Mouse (Mus musculus) NIH3T3 (cell line): Measurements from ENCODE around the gene S100pbp.

Experiments
- DNase-seq: peaks from one replicate; pipeline ENCODE4 v3.0.0-alpha.2; 2012; ENCODE audit warnings: low read depth

Gene S100pbp

DNA sequence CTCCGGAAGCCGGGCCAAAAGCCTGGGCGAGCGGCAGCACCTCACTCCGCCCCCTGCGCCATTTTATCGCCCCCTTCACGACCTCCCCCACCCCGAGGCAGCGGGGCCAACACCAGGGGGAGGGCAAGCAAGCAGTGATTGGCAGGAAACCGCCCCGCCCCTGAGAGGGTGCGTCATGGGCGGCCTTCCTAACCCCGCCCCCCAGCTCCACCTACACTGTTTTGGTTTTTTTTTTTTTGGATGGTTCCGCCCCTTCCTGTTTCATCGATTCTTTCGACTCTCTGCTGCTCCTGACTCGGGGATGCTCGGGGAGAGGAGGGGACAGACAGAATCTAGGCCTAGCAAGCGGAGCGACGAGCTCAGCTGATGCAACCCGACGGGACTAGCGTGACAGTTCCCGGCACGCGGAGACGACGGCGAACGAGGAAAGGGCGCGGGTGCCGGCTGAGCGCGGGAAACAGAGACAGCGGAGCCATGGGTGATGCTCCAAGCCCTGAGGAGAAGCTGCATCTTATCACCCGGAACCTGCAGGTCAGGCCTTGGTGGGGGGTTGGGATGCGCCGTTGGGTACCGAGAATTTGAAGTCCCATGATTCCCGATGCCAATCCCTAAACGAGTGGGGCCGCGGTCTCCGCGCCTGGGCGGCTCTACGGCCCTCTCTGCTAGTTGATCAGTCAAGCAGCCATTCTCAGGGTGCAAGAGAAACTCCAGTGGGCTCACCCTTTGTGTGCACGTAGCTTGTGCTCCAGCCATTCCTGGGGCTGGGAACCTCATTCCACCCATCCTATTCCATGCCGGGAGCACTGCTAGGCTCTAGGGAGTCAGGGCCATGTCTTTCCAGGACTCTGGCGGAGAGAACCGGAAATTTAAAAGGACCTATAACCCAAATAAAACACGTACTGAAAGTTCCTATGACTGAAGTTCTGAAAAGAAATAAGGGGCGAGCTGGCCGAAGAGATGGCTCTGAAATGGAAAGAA, at the start of gene S100pbp, which contains the start of gene Yars:
S100pbp (minus strand) TSS at position 186 of the 978 bp plus-strand sequence.
Yars (plus strand) TSS at position 219 of the 978 bp plus-strand sequence.
- DNase-seq: peak; percentile 99

DNA sequence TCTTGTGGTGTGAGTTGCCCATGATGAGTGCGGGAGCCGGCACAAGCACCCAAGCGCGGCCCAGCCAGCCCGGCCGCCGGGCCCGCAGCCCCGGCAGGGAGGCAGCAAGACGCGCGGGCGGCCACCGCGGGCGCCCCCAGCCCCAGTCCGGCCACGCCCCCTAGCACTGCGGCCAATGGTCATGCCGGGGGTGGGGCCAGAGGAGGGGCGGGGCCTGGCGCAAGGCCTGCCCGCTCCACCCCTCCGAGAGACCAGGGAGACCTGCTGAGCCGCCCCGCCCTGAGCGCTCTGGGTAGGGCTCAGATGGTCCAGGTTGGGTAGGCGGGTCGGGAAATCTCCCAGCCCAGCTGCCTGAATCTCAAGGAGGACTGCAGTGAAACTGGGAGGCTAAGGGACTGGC, 49.5 kb upstream of the S100pbp start:
- no peak for DNase-seq

DNA sequence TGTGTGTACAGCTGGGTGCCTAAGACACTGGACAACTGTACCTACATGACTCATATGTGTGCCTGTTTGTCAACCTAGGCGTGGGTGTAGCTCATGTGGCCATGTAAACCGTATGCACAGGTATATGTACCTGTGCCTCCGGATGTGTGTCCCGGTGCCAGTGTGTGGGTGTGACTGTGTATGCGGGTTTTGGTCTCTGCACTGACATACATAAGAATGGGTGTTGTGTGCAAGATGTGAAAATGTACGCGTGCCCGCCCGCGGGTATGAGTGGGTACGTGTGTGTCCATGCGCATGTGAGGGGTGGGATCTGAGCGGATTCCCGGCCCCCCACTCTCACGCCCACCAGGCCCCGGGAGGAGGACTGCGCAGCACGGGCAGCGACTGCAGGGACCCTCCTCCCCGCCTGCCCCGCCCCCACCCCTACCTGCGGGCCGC, 49.1 kb upstream of the S100pbp start:
- no peak for DNase-seq

DNA sequence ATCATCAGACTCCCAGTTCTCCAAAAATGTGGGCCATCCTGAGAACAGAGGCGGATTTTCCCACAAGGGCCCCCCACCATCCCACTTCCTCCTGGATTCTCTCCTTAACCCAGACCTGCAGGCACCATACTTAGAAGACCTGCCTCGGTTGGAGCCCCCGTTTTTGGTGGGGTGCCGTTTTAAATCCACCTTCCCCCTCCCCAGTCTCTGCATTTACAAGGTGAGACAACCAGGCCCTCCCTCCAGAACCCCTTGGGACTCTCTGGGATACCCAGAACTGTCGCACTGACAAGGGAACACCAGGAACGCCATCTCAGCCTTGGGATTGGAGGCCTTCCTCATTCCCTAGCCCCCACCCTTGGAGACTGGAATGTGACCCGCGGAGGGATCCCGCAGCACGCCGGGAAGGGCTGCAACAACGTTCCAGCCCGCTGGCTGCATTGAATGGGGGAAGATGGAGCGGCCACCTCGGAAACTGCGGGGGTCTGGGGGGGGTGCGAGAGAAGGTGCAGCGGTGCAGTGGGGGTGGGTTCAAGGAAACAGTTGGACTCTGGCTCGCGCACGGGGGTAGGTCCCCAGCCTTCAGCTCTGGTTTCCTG, 48.4 kb upstream of the S100pbp start:
- no peak for DNase-seq

DNA sequence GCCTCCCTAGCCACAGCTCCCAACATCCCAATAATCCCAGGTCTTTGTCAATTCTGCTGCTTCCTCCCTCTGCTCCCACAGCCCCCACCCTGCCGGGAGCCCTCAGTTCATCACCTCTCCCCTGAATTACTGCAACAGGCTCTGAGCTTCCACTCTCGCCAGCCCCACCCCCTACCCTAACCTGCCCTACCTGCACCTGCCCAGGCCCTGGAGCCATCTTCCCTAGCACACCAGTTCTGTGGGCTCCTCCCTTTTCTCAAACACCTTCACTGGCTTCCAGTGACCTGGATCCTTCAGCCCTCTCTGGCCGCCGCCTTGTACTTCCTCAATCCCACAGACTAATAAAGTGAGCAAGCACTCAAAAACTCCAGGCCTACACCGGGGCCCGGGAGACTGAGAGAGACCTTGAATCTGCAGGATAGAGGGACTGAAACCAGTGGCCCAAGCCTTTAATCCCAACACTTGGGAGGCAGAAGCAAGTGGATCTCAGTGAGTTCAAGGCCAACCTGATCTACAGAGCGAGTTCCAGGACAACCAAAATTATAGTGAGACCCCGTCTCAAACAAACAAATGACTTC, 46.8 kb upstream of the S100pbp start:
- no peak for DNase-seq

DNA sequence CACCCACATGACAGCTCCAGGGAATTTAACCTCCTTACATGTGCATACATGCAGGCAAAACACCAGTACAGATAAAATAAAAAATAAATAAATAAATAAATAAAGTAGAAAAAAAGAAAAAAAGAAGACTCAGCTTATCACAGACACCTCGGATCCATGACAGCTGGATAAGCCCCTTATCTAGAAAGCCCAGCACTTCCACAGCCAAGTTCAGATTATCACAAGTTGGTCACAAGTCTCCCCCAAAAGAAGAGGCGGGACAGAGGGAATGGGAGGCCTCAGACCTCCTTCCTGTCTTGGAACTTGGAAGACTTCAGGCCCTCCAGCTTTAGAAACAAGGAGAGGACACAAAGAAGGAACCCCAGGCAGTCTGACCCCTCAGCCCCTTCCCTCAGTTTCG, 45.6 kb upstream of the S100pbp start:
- DNase-seq: no peak

DNA sequence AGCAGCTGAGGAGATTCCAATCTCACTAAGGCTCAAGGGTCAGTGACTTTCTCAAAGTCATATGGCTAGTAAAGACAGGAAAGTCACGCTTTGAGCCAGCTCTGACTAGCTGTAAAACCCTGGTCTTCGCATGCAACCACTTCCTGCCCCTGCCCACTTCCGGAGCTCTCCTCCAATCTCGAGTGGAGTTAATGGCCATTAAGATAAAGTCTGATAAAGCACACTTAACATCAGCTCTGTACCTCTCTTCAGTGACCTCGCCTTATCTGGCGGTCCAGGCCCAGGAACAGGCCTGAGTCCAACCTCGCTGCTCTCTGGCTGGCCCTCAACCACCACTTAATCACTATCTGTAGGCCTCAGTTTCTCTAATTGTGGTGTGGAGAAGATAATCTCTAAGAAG, 45.0 kb upstream of the S100pbp start:
- DNase-seq: no peak

DNA sequence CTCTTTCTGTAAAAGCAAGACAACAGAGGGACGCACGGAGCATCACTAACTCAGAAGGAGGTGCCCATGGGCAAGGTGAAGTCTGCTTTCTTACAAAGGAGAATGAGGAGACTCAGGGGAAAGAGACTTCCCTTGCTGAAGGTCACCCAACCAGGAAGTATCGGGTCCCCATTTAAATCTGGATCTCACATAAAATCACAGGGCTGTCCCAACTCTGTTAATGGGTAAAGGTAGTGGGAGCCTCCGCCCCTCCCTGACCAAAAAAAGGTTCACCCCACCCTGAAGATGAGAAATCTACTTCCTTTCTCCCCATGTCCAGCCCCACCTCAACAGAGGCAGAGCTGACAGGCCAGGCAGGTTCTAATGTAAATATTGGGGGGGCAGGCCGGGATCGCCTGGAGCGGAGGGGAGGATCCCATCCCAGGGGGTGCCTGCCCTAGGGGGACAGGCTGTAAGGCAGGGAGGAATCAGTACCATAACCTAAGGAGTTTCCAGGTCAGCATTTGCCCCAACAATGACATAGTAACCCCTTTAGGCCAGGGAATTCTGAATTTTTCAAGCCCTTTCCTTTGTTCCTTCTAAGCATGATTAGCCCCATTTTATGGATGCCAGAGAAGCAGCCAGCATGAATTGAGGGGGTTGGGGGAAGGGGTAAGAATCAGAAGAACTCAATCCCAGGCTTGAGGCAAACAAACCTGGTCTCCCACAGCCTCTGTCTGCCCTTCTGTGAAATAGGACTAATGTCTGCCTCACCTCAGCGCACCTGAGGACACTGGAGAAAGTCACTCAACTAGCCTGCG, 43.2 kb upstream of the S100pbp start:
- no peak for DNase-seq

DNA sequence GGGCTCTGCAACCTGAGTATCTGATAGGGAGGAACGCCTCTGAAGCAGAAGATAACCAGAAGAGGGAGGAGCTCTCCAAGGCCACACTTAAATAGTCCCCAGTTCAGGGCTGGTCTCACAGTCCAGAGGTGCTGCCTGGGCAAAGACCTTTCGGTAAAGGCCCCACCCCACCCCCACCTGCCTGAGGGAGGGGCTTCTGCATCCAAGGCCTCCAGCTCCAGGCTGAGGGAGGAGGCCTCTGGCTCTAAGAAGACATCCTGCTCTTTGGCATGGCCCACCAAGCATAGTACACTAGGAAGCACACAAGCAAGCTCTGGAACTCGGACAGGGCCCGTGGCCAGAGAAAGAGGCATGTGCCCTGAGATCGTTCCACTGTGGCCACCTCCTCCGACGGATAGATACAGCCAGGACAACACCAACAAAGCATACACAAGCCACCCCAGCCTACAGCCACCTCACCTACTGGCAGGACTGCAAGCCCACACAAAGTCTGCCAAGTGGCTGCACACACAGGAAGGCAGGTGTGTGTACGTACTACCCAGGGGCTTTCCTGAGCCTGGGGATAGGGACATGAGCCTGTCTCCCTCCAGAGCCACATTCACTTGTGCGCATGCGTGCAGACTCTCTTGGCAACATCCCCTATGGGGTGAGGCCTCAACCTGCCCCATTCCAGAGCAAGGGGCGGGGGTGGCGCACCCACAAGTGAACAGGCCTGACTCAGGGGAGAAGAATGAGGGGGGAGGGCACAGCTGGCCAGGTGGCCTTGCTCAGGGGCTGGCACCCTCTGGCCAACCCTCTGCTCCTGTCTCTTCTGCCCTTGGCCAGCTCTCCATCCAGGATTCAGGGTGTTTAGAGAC, 42.3 kb upstream of the S100pbp start:
- peak; percentile 41 for DNase-seq

DNA sequence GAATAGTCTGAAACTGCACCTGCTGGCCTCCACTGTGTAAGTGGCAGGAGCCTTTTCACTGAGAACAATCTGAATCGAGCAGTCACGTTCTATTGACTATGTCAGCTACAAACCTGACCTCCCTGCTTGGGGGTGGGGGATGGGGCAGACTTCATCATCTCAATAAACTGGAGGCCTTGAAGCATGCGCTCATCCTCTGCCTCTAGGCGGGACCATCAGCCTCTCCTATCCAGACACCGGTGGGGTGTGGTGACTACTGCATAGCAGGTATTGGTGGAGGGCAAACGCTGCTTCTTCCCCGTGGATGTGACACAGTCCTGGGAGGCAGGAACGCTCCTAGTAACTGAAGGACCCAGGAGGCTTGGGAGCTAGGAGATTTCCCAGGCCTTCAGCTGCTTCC, 41.4 kb upstream of the S100pbp start:
- DNase-seq: no peak

DNA sequence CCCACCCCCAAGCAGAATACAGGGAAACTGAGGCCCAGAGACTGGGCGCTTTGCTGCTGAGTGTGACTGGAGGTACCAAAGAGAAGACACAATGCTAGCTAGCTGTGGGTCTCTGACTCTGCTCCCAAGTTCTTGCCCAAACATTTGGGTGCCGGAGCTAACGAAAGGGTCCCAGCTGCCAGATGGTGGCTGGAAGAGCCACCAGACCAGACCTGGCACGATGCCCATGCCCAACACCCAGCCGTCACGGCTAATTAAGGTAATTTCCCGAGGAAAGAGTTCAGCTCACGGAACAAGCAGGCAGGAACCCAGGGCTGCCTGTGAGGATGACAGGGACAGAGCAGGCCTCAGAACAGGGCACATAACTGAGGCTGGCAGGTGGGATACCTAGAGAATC, 38.5 kb upstream of the S100pbp start:
- no peak for DNase-seq

DNA sequence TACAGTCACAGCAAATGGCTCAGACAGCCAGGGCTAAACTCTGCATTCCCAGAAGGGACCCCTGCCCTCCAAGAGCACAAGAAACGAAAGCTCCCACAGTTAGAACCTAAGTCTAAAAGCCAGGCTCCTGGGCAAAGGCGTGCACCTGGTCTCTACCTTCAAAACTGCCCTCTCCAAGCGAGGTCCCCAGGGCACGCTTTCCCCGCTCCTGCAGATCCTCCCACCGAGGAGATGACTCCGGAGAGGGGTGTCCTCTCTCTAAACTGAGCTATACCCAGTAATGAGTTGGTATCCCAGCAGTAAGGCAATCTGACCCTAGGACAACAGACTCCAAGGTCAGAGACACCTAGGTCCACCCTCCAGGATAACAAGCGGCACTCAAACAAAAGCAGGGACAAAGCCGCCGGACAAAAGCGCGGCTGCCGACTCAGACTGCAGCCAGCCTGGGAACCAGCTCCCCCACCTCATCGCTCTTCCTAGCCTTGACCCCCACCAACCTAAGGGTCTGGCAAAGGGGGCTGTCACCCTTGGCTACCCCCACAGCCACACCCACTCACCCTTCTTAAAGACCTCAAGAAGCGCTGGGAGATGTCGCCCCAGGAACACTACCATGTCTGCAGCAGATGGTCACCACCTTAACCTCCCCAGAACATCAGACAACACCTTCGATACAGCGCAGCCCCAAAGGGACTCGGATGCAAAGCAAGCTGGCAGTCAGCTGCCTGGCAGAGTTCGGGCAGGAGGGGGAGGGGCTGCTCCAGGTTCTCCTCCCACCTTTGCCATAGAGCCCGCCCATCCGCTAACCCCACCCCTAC, 37.9 kb upstream of the S100pbp start:
- DNase-seq: no peak

DNA sequence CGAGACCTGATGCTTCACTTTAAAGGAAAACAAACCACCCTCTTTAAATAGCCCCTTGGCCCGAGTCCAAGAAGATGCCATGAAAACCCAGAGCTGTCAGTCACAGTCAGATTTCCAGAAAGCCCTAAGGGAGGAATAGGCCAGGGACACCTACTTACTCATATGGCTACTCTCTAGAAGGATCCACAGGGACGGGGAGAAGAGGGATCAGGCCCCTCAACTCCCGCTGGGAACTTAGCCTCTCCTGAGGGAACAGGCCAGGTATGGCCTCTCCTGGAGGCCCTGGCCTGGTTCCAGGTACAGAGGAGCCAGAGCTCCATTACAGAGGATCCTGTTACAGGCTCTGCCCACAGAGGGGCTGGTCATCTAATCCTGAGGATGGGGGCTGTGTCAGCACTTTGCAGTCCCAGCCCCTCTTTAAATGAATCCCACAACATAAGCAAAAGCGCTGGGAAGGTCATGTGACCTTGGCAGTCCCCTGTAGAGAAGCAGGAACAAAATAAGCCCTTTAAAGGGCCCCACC, 37.0 kb upstream of the S100pbp start:
- peak; percentile 62 for DNase-seq

DNA sequence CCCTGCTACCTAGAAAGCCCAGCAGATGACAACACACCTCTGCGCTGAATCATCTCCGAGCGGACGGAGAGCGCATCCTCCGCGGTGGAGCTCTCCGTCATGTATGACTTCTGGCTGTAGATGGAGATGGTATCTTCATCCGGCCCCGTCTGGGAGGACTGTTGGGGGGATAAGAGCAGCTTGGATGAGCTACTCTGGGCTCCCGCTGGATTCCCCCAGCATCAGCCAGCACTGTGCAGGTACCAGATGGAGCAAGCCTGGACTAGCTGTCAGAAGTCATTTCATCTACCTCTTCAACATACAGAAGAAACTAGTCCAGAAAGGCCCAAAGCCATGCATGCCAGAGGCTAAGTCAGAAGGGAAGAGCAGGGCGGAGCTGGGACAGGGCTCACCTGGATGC, 35.8 kb upstream of the S100pbp start:
- no peak for DNase-seq

DNA sequence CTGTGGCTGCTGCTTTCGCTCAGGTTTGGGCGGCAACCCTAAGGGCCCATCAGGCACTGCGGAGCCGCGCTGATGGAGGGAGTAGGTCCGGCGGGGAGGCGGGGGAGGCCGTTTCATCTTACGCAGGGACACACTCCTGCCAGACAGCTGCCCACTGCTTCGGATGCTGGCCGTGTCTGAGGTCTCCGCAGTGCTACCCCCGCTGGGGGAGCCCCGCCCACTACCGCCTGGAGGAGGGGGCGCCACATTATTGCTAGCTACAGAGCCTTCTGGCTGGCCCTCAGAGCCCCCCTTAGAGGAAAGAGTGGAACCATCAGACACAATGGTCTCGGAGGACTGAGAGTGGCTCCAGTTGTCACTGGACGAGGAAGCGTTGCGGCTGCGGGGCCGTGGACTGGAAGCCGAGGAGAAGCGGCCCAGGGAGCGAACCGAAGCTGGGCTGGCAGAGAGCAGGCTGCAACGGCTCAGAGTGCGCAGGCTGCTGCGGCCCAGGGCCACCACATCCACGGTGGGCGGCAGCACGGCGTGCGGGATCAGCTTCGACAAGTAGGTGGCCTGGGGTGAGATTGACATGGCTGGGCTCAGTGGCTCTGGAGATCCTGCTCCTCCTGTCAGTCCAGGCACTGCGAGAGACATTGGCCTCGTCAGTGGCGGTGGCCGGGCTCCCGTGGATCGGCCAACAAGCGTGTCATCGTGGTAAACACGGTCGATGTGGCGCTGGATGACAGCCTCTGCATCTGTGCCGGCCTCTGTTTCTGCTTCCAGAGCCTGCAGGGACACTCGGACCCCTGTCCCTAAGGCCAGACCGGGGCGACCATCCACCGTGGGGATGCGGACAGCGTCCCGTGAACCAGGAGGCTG, 34.1 kb upstream of the S100pbp start:
- no peak for DNase-seq

DNA sequence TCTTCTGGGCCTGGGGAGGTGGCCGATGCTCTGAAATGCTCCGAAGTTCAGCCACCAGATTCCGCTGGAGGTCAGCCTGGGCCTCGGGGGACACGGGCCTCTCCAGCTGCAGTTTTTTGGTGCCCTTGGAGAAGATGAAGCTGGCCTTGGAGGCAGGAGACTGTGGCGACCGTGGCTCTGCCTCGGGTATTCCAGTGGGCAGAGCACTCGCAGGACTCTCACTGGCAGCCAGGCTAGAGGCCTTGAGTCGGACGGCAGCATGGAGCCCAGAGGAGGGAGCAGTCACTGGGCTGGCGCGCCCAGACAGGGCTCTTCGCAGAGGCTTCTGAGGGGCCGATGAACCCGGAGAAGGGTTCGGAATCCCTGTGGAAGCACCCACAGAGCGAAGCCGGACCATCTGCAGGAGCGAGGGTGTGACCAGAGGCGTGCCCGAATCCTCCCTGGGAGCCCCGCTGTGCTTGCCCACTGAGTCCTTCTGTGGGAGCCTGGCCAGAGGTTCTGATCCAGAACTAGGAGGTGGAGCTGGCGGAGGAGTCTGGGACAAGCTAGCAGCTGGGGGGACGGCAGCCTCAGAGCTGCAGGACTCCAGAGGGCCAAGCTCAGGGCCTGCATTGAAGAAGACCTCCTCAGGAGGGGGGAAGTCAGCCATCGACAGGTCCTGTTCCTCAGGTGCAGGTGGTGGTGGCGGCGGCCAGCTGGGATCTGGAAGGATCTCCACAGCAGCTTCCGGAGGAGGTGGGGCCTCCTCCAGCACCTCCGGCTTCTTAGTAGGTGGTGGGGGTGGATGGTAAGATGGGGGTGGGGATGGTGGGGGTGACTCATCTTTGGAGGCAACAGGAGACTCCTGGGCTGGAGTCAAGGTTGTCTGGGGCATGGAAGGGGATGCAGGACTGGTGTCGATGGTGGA, 32.7 kb upstream of the S100pbp start:
- no peak for DNase-seq

DNA sequence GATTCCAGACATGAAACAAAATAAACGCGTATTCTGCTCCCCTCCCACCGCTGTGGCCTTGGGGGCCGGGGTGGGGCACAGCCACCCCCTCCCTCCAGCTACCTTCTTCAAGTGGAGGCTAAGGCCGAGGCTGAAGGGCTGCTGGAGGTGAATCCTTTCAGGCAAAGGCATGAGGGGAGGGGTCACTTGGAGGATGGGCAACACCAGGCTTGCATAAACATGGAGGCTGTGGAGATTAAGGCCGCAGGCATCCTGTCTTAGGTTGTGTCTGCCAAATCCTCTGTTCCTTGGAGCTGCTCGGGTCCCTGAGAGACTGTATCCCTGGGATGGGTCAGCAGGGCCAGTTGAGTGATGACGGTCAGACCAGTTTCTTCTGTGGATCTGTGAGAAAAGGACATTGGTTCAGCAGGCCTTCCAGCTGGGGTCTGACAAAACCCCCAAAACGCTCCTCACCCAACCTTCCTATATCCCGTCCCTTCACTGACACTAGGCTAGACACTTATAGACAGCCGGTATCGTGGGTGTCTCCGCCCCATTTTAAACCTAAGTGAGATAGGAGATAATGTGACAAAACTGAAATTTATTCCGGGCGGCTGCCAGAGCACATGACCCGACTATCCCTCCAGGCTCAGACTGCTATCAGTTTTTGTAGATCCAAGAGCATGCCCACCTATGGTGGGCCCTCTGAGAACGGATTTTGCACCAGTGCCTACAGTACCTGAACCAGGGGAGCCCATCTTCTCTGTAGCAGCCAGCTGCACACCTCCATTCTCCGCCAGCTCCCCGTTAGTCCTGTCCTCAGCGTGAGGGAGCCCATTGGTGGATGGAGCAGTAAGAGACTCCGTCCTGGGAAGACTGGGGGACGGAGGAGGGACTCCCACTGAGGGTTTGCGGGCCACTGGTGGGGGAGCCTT, 31.8 kb upstream of the S100pbp start:
- DNase-seq: no peak
